Mouse (Mus musculus) hindbrain, postnatal 0 days (tissue): Measurements from ENCODE around the gene Cela3b. TPM values are rescaled to one million over a fixed set of nuclear protein-coding genes. Genes with fewer than 3 reads are reported as not detected.

ENCODE experiments used
- ATAC-seq: fragments of 200-750 bp; cut with Nextera tagmentation; 2 replicates; pipeline ENCODE4 v1.8.0; 2017; ENCODE audit warnings: mild to moderate bottlenecking, moderate TSS enrichment, moderate library complexity
- DNase-seq: peaks from one replicate; pipeline ENCODE4 v3.0.0-alpha.2; 2015; ENCODE audit warnings: low spot score
- H3K27ac ChIP-seq: fragments of 300-500 bp; sonication (generic); 2 replicates; pipeline ENCODE4 v1.5.1; 2014; ENCODE audit warnings: mild to moderate bottlenecking
- H3K27me3 ChIP-seq: fragments of 300-500 bp; sonication (generic); 2 replicates; pipeline ENCODE4 v1.6.1; 2014; ENCODE audit warnings: low read length, mixed read lengths; ENCODE audit not compliant: insufficient read depth
- H3K36me3 ChIP-seq: fragments of 300-500 bp; sonication (generic); 2 replicates; pipeline ENCODE4 v1.6.1; 2014; ENCODE audit warnings: low read length, mixed read lengths; ENCODE audit not compliant: insufficient read depth
- H3K4me1 ChIP-seq: fragments of 300-500 bp; sonication (generic); 2 replicates; pipeline ENCODE4 v1.6.1; 2014; ENCODE audit warnings: antibody characterized with exemption, low read length, mixed read lengths; ENCODE audit not compliant: insufficient read depth
- H3K4me2 ChIP-seq: fragments of 300-500 bp; sonication (generic); 2 replicates; pipeline ENCODE4 v1.6.1; 2014; ENCODE audit warnings: low read depth, mild to moderate bottlenecking, low read length, moderate library complexity, mixed read lengths
- H3K4me3 ChIP-seq: fragments of 300-500 bp; sonication (generic); 2 replicates; pipeline ENCODE4 v1.5.1; 2014; ENCODE audit warnings: low read length
- H3K9ac ChIP-seq: fragments of 300-500 bp; sonication (generic); replicated peaks from 2 replicates; pipeline ENCODE4 v1.6.1; 2014; ENCODE audit warnings: mild to moderate bottlenecking, low read length, moderate library complexity, mixed read lengths
- H3K9me3 ChIP-seq: fragments of 300-500 bp; sonication (generic); 2 replicates; pipeline ENCODE4 v1.6.1; 2016; ENCODE audit warnings: low read length, mixed read lengths
- CTCF ChIP-seq: IDR thresholded peaks from 2 replicates; pipeline ENCODE4 v1.5.1; 2016; ENCODE audit warnings: antibody characterized with exemption, control low read depth, low read depth
- WGBS: fragments of 180-500 bp; shearing (Covaris S2); extraction: QIAGEN DNeasy Blood & Tissue Kit; methylation state at CpG from one replicate; pipeline ENCODE4 v1.1.7; 2014; 5-methylcytosine and 5-hydroxymethylcytosine counted together
- polyA plus RNA-seq: library from polyadenylated mRNA; unstranded; fragments of >200 nt; fragmentation: Nextera tagmentation; extraction: Ambion mirVana; gene quantifications from 2 replicates; pipeline ENCODE4 v1.2.1, GENCODE M21; 2015
- total RNA-seq: library from RNA; depleted of rRNA; stranded (reverse); fragments of >200 nt; gene quantifications from 2 replicates; pipeline ENCODE4 v1.2.3, GENCODE M21; 2014

The Cela3b gene
- total and polyA plus RNA-seq, 2 experiments from 2014 or later: not detected

DNA sequence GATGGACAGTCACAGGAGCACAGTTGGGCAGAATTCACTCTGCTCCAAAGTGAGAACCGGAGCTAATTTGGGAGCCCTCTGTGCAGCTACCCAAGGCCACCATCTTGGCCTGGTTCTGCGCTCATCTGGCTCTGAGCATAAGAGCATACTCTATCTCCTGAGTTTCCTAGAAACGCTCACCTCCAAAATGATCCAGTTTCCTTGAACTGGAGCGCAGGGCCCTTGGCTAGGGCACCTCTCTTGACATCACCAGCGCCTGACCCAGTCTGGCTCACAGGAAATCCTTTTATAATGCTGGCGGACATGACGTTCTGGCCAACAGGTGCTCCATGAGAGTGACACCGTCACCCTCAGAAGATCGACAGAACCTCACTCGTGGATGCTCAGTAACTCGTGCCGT lies 26.2 kb upstream of the Cela3b start:
- Histone ChIP-seq H3K36me3 (no peaks in the 10 kb centered on the region), H3K4me2 (no peak overlapping the region), H3K9me3 (no peaks in the 10 kb centered on the region), H3K27me3 (no peaks in the 10 kb centered on the region), H3K4me3 (no peak overlapping the region), H3K9ac (no peak overlapping the region), H3K4me1 (no peaks in the 10 kb centered on the region), H3K27ac (no peak overlapping the region)
- ATAC-seq: no peak
- 80% methylated on average over 12 of the region's 12 CpGs for WGBS
- no peak for DNase-seq
- no peak for TF ChIP-seq CTCF

DNA sequence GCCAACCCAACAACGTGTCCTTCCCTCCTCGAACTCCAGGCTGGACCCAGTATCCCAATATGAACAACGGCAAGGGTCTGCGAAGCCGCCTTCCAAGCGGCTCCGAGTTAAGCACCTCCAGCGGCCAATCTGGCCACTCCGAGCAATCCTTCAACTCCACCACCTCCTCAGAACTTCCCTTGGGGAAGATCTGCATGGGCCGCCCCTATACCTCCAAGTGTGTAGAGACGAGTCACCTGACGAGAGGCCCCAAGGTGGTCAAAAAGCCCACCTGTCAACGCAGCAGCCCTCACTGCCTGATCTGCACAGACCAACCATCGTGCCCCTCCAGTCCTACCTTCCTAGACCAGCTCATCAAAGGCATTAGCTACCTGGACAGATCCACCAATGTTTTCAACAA lies 24.2 kb upstream of the Cela3b start:
- no peak overlapping the region for H3K4me2 ChIP-seq
- TF ChIP-seq CTCF: no peak
- no peak for ATAC-seq

DNA sequence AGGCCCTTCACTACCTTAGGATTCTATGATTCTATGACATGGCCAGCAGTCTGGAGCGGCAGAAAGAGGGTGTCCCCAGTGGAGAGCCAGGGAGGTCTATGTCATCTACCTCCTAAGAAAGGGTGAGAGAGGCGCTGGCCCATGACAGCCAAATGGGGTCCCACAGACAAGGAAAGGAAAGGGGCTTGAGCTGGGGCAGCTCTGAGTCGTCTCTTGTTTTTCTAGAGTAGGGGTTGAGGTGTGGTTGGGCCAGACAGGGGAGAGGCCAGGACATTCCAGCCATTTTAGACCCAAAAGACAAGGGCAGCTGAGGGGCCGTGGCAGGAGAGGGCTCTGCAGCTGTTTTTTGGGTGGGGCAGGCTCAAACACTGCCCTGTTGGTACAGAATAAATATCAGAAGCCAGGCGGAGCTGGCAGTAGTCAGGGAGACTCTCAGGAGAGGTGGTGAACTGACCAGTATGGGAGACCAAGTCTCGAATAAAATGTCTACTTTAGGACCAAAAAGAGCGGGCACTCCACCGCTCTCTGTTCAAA lies 23.0 kb upstream of the Cela3b start, which contains the start of gene 1700013G24Rik:
Gene 1700013G24Rik, plus strand, starts transcription at position 51 of the 534 bp plus-strand sequence.
- no peak for DNase-seq
- H3K9ac ChIP-seq: no peak within 1 kb of the TSS
- no peaks in the 10 kb centered on the region for H3K36me3 ChIP-seq
- no peaks in the 10 kb centered on the region for H3K27me3 ChIP-seq
- no peak for ATAC-seq
- no peak within 1 kb of the TSS for H3K4me3 ChIP-seq
- no peaks in the 10 kb centered on the region for H3K4me1 ChIP-seq
- H3K27ac ChIP-seq: no peak within 1 kb of the TSS
- H3K4me2 ChIP-seq: no peak within 1 kb of the TSS
- TF ChIP-seq CTCF: no peak
- no peaks in the 10 kb centered on the region for H3K9me3 ChIP-seq
- 84% methylated on average over 8 of the region's 8 CpGs for WGBS

More for the DNA sequence above, 24.2 kb upstream of the Cela3b start:
- Histone ChIP-seq H3K9ac (no peak overlapping the region), H3K27me3 (no peaks in the 10 kb centered on the region), H3K27ac (no peak overlapping the region), H3K36me3 (no peaks in the 10 kb centered on the region), H3K4me3 (no peak overlapping the region), H3K9me3 (no peaks in the 10 kb centered on the region), H3K4me1 (no peaks in the 10 kb centered on the region)
- no peak for DNase-seq
- WGBS: 91% methylated on average over 14 of the region's 14 CpGs

DNA sequence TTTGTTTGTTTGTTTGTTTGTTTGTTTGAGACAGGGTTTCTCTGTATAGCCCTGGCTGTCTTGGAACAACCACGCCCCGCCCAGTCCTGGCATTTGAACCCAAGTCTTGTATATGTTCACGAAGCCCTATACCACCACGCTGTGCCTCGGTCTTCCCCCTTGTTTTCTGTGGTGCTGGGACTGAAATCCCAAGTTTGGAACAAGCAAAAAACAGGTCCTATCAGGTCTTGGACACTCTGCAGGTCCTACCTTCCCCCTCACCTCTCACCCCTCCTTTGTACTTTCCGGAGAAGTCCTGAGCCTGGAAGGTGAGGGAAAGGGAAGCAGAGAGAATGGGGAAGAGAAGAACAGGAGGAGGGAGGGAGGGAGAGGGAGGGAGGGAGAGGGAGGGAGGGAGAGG lies 21.9 kb upstream of the Cela3b start:
- Histone ChIP-seq H3K4me3 (no peak overlapping the region), H3K4me1 (no peaks in the 10 kb centered on the region), H3K9me3 (no peaks in the 10 kb centered on the region), H3K36me3 (no peaks in the 10 kb centered on the region), H3K27me3 (no peaks in the 10 kb centered on the region), H3K27ac (no peak overlapping the region), H3K9ac (no peak overlapping the region), H3K4me2 (no peak overlapping the region)
- TF ChIP-seq CTCF: no peak
- WGBS: 89% methylated on average over 6 of the region's 6 CpGs
- DNase-seq (no peak), ATAC-seq (no peak)

DNA sequence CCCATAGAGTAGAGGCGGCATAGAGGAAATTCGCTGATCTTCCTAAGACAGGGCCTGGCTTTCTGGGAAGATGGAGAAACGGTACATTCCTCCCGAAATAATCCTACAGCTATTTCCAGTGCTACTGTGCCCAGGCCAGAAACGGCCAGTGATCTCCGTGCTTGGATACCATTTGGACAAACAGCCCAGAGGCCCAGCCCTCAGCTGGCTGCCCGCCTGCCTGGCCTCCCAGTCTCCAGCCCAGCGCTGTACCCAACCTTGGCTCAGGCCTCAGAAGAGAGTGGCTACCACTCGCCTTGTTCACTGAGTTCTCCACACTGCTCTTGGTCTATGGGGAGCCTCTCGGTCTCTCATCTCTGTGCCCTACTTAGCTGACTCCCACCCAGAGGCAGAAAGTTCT lies 19.4 kb upstream of the Cela3b start:
- DNase-seq (no peak), ATAC-seq (no peak)
- Histone ChIP-seq H3K4me3 (no peak overlapping the region), H3K4me2 (no peak overlapping the region), H3K9ac (no peak overlapping the region), H3K4me1 (no peaks in the 10 kb centered on the region), H3K36me3 (no peaks in the 10 kb centered on the region), H3K9me3 (no peaks in the 10 kb centered on the region), H3K27me3 (no peaks in the 10 kb centered on the region), H3K27ac (no peak overlapping the region)
- 69% methylated on average over 10 of the region's 10 CpGs for WGBS
- TF ChIP-seq CTCF: no peak

DNA sequence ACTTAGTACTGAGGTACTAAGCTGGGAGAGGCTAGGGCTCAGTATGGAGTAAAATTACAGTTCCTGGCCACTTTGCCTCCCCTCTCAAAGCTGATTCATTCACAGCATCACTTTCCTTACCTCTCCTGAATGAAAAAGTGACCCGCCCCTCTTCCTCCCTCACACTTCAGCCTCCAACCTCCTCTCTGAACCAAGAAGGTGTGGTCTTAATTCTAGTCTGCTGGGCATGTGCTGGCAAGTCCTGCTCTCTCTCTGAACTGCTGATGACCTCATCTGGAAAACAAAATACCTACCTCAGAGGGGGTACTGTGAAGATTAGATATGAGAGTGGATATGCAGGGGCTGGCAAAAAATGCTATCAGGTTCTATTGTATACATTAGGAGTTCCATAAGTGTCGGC lies 18.8 kb upstream of the Cela3b start:
- ATAC-seq: no peak
- H3K9ac ChIP-seq: no peak overlapping the region
- no peak for TF ChIP-seq CTCF
- 86% methylated on average over 2 of the region's 2 CpGs for WGBS
- H3K4me1 ChIP-seq: no peaks in the 10 kb centered on the region
- H3K36me3 ChIP-seq: no peaks in the 10 kb centered on the region
- H3K4me3 ChIP-seq: no peak overlapping the region
- H3K27ac ChIP-seq: no peak overlapping the region
- no peak for DNase-seq
- H3K27me3 ChIP-seq: no peaks in the 10 kb centered on the region
- H3K4me2 ChIP-seq: no peak overlapping the region
- H3K9me3 ChIP-seq: no peaks in the 10 kb centered on the region

DNA sequence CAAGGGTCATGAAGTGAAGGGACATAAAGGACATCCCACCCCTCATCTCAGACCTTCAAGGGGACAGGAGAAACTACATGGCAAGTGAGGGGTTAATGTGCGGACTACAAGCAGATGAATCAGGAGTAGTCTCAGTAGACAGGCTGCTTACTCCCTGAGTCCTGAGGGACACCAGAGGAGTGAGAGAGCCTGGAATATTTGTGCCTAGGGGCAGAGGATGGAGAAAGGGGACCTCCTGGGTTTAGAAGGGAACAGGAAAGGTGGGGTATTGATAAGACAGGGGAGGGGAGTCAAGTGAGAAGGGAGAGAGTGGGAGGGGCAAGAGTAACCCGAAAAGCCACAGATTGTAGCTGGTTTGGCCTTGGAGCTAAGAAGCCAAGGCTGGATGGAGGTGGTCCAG lies 18.3 kb upstream of the Cela3b start:
- no peak for DNase-seq
- no peak overlapping the region for H3K9ac ChIP-seq

More for the DNA sequence above, 18.3 kb upstream of the Cela3b start:
- no peak overlapping the region for H3K4me2 ChIP-seq
- no peaks in the 10 kb centered on the region for H3K9me3 ChIP-seq
- no peak for ATAC-seq
- no peaks in the 10 kb centered on the region for H3K27me3 ChIP-seq
- H3K4me1 ChIP-seq: no peaks in the 10 kb centered on the region
- no peak overlapping the region for H3K27ac ChIP-seq
- 44% methylated on average over 2 of the region's 2 CpGs for WGBS
- H3K4me3 ChIP-seq: no peak overlapping the region
- no peak for TF ChIP-seq CTCF
- no peaks in the 10 kb centered on the region for H3K36me3 ChIP-seq
